Mouse (Mus musculus): ENCODE measurements around the gene Strn4.

Strn4 gene

GRCm38 (mm10) chr7:16810920-16811648, 4.6 kb upstream of the Strn4 start:
- no peak for DNase-seq (ENCODE audit: low spot score)

- no peak for DNase-seq (ENCODE audit: low spot score)
Measured at GRCm38 (mm10) chr7:16811649-16812070, 4.0 kb upstream of the Strn4 start.

GRCm38 (mm10) chr7:16812505-16812904, 3.2 kb upstream of the Strn4 start:
- no peak for DNase-seq (ENCODE audit: low spot score)

- peak; percentile 47 for DNase-seq (ENCODE audit: low spot score)
Measured at GRCm38 (mm10) chr7:16816078-16816474, 387 bp downstream of the Strn4 start.

- DNase-seq (ENCODE audit: low spot score), result peak; percentile 52
Measured at GRCm38 (mm10) chr7:16816475-16817122, 910 bp downstream of the Strn4 start, which contains the start of gene Fkrp. Gene Fkrp (minus strand): TSS chr7:16816732.

GRCm38 (mm10) chr7:16817693-16818092, 2.0 kb downstream of the Strn4 start:
- no peak for DNase-seq (ENCODE audit: low spot score)

GRCm38 (mm10) chr7:16819794-16820193, 4.1 kb downstream of the Strn4 start:
- no peak for DNase-seq (ENCODE audit: low spot score)

GRCm38 (mm10) chr7:16820271-16820763, 4.6 kb downstream of the Strn4 start:
- DNase-seq (ENCODE audit: low spot score), result no peak

- DNase-seq (ENCODE audit: low spot score), result no peak
Measured at GRCm38 (mm10) chr7:16821091-16821490, 5.4 kb downstream of the Strn4 start.

- no peak for DNase-seq (ENCODE audit: low spot score)
Measured at GRCm38 (mm10) chr7:16821669-16822101, 6.0 kb downstream of the Strn4 start.

- no peak for DNase-seq (ENCODE audit: low spot score)
Measured at GRCm38 (mm10) chr7:16823734-16824133, 8.0 kb downstream of the Strn4 start.

GRCm38 (mm10) chr7:16825785-16826184, 10.1 kb downstream of the Strn4 start:
- no peak for DNase-seq (ENCODE audit: low spot score)

- no peak for DNase-seq (ENCODE audit: low spot score)
Measured at GRCm38 (mm10) chr7:16826571-16826970, 10.9 kb downstream of the Strn4 start.

GRCm38 (mm10) chr7:16827274-16827673, 11.6 kb downstream of the Strn4 start:
- DNase-seq (ENCODE audit: low spot score), result no peak

GRCm38 (mm10) chr7:16830449-16830848, 14.8 kb downstream of the Strn4 start:
- DNase-seq (ENCODE audit: low spot score), result no peak

- DNase-seq (ENCODE audit: low spot score), result no peak
Measured at GRCm38 (mm10) chr7:16837916-16838803, 22.5 kb downstream of the Strn4 start.

GRCm38 (mm10) chr7:16838804-16839426, 23.2 kb downstream of the Strn4 start:
- DNase-seq (ENCODE audit: low spot score), result no peak

GRCm38 (mm10) chr7:16839427-16840108, 23.9 kb downstream of the Strn4 start:
- DNase-seq (ENCODE audit: low spot score), result no peak

- DNase-seq (ENCODE audit: low spot score), result no peak
Measured at GRCm38 (mm10) chr7:16840109-16840491, 24.4 kb downstream of the Strn4 start.

- DNase-seq (ENCODE audit: low spot score), result no peak
Measured at GRCm38 (mm10) chr7:16841078-16841477, 25.4 kb downstream of the Strn4 start.

All from ovary, postnatal 10 days (tissue).